Mouse (Mus musculus) embryonic fibroblast, embryonic 13.5 days (primary cell): ENCODE data around the gene Rftn1.

Source experiments
- CTCF ChIP-seq: IDR thresholded peaks from 2 replicates; pipeline ENCODE4 v1.5.1; 2011; ENCODE audit warnings: mild to moderate bottlenecking, control low read depth, low read length, moderate library complexity, borderline replicate concordance; ENCODE audit not compliant: insufficient read depth
- POLR2A ChIP-seq: IDR thresholded peaks from 2 replicates; pipeline ENCODE4 v1.6.1; 2011; ENCODE audit warnings: low read depth, mild to moderate bottlenecking, control low read depth, low read length, moderate library complexity

DNA sequence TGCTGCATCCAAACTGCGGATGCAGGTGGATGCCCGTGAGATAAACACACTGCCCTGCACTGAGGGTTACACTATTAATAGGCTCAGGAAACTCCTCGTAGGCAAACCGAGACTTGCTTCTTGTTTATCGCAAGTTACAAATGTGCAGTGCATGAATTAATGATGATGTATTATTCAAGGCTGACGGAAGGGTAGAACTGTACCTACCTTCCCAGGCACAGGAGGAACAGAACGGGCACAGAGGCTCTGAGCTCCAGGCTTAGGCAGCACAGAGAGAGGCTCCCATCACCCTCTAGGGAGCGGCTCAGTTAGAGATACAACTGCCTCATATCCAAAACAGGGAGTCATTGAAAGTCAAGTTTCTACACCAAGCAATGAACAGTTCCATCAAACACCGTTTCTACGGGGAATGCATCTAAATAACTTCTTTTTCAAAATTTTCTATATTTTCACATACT is 121.8 kb downstream of the Rftn1 start:
- TF ChIP-seq POLR2A = no peak
- no peak for TF ChIP-seq CTCF
